Mouse (Mus musculus) c-Kit-positive CD71-positive TER-119-negative erythroid progenitor cells, embryonic 14.5 days (primary cell): ENCODE measurements around the gene Mrpl2.

ENCODE experiments used
- DNase-seq: peaks from one replicate; pipeline ENCODE4 v3.0.0-alpha.2; 2013; ENCODE audit warnings: low read depth

Gene Mrpl2

GRCm38 (mm10) chr17:46645561-46646321, at the start of gene Mrpl2, which contains the start of gene Klc4:
Gene Mrpl2 (plus strand): TSS chr17:46646229.
Gene Klc4 (minus strand): TSS chr17:46646022.
- peak; percentile 98 for DNase-seq

- DNase-seq = no peak
Measured at GRCm38 (mm10) chr17:46597956-46598355, 48.1 kb upstream of the Mrpl2 start.

GRCm38 (mm10) chr17:46598963-46599362, 47.1 kb upstream of the Mrpl2 start:
- DNase-seq = no peak

- no peak for DNase-seq
Measured at GRCm38 (mm10) chr17:46600569-46600968, 45.5 kb upstream of the Mrpl2 start.

GRCm38 (mm10) chr17:46602212-46602611, 43.8 kb upstream of the Mrpl2 start:
- no peak for DNase-seq

- DNase-seq = no peak
Measured at GRCm38 (mm10) chr17:46603229-46603628, 42.8 kb upstream of the Mrpl2 start.

- no peak for DNase-seq
Measured at GRCm38 (mm10) chr17:46605126-46605525, 40.9 kb upstream of the Mrpl2 start.

- no peak for DNase-seq
Measured at GRCm38 (mm10) chr17:46605987-46606386, 40.0 kb upstream of the Mrpl2 start.

- no peak for DNase-seq
Measured at GRCm38 (mm10) chr17:46609721-46610514, 36.1 kb upstream of the Mrpl2 start.

GRCm38 (mm10) chr17:46611316-46611715, 34.7 kb upstream of the Mrpl2 start:
- DNase-seq = no peak

GRCm38 (mm10) chr17:46612189-46612588, 33.8 kb upstream of the Mrpl2 start:
- no peak for DNase-seq

GRCm38 (mm10) chr17:46612820-46613219, 33.2 kb upstream of the Mrpl2 start:
- no peak for DNase-seq

GRCm38 (mm10) chr17:46613229-46613628, 32.8 kb upstream of the Mrpl2 start:
- DNase-seq = no peak

GRCm38 (mm10) chr17:46617799-46618198, 28.2 kb upstream of the Mrpl2 start:
- DNase-seq = no peak

- DNase-seq = no peak
Measured at GRCm38 (mm10) chr17:46618394-46618768, 27.6 kb upstream of the Mrpl2 start.

- DNase-seq = no peak
Measured at GRCm38 (mm10) chr17:46618769-46619682, 27.0 kb upstream of the Mrpl2 start.

GRCm38 (mm10) chr17:46619683-46620357, 26.2 kb upstream of the Mrpl2 start:
- DNase-seq = no peak

GRCm38 (mm10) chr17:46621324-46621723, 24.7 kb upstream of the Mrpl2 start:
- no peak for DNase-seq

GRCm38 (mm10) chr17:46622269-46622668, 23.8 kb upstream of the Mrpl2 start:
- no peak for DNase-seq

- no peak for DNase-seq
Measured at GRCm38 (mm10) chr17:46623819-46624557, 22.0 kb upstream of the Mrpl2 start.

- DNase-seq = no peak
Measured at GRCm38 (mm10) chr17:46624598-46624997, 21.4 kb upstream of the Mrpl2 start.
